Mouse (Mus musculus) lung, adult 2 months (tissue): ENCODE measurements around the gene Far2.

ENCODE experiments used
- CTCF ChIP-seq: fragments of 200-500 bp; IDR thresholded peaks from 2 replicates; pipeline ENCODE4 v1.5.1; 2011; ENCODE audit warnings: mild to moderate bottlenecking, low read length, control low read depth; ENCODE audit not compliant: insufficient read depth
- POLR2A ChIP-seq: fragments of 200-500 bp; IDR thresholded peaks from 2 replicates; pipeline ENCODE4 v1.6.1; 2011; ENCODE audit warnings: low read depth, mild to moderate bottlenecking, control low read depth, low read length, borderline replicate concordance; ENCODE audit errors: extremely low read depth

DNA sequence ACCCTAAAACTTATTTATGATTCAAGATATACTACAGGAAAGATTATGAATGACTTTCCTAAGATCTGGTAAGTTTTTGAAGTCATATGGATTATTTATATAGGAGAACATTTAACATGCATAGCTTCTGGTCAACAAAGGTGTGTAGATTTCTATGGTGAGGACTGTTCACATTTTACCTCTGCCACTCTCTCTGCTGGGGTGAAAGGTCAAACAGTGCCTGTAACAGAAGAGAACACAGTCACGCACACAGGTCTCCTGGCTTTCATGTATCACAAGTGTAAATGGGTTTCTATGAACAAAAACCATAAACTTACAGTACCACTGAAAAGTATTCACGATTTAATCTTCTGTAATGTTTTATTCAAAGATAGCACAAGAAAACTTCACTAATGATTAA, 152.1 kb downstream of the Far2 start:
- no peak for TF ChIP-seq CTCF
- no peak for TF ChIP-seq POLR2A
